Mouse (Mus musculus) intestine, embryonic 16.5 days (tissue): Measurements from ENCODE around the gene Vps54. TPM values are rescaled to one million over a fixed set of nuclear protein-coding genes. Genes with fewer than 3 reads are reported as not detected.
A peak's percentile ranks its signal among the peaks of the same experiment; 100 is the strongest.
"Not testable (repeated sequence)": the region's sequence is repeated elsewhere in the genome, so short reads cannot be mapped to it uniquely, and the experiment has no call there.

Experiments used
- ATAC-seq: fragments of 200-750 bp; cut with Nextera tagmentation; 2 replicates; pipeline ENCODE4 v1.8.0; 2017; ENCODE audit warnings: moderate TSS enrichment, moderate library complexity
- H3K27ac ChIP-seq: fragments of 300-500 bp; sonication (generic); 2 replicates; pipeline ENCODE4 v1.5.1; 2014; ENCODE audit warnings: mild to moderate bottlenecking, low read length
- H3K27me3 ChIP-seq: fragments of 300-500 bp; sonication (generic); replicated peaks from 2 replicates; pipeline ENCODE4 v1.6.1; 2014; ENCODE audit warnings: low read length, control low read depth, mixed read lengths; ENCODE audit not compliant: control insufficient read depth, insufficient read depth
- H3K36me3 ChIP-seq: fragments of 300-500 bp; sonication (generic); 2 replicates; pipeline ENCODE4 v1.6.1; 2014; ENCODE audit warnings: low read length, control low read depth; ENCODE audit not compliant: control insufficient read depth, insufficient read depth
- H3K4me1 ChIP-seq: fragments of 300-500 bp; sonication (generic); 2 replicates; pipeline ENCODE4 v1.6.1; 2014; ENCODE audit warnings: low read length, control low read depth, mixed read lengths; ENCODE audit not compliant: control insufficient read depth, insufficient read depth
- H3K4me2 ChIP-seq: fragments of 300-500 bp; sonication (generic); 2 replicates; pipeline ENCODE4 v1.6.1; 2014; ENCODE audit warnings: low read depth, low read length, control low read depth
- H3K4me3 ChIP-seq: fragments of 300-500 bp; sonication (generic); 2 replicates; pipeline ENCODE4 v1.5.1; 2014; ENCODE audit warnings: mild to moderate bottlenecking, low read length
- H3K9ac ChIP-seq: fragments of 300-500 bp; sonication (generic); 2 replicates; pipeline ENCODE4 v1.6.1; 2014; ENCODE audit warnings: low read depth, low read length
- H3K9me3 ChIP-seq: fragments of 300-500 bp; sonication (generic); 2 replicates; pipeline ENCODE4 v1.6.1; 2016; ENCODE audit warnings: low read length, control low read depth; ENCODE audit not compliant: control insufficient read depth
- WGBS: fragments of 180-500 bp; shearing (Covaris S2); extraction: QIAGEN DNeasy Blood & Tissue Kit; methylation state at CpG from one replicate; pipeline ENCODE4 v1.1.7; 2014; 5-methylcytosine and 5-hydroxymethylcytosine counted together
- polyA plus RNA-seq: library from polyadenylated mRNA; unstranded; fragments of >200 nt; fragmentation: Nextera tagmentation; extraction: Ambion mirVana; gene quantifications from 2 replicates; pipeline ENCODE4 v1.2.1, GENCODE M21; 2015

The Vps54 gene
- polyA plus RNA-seq, 1 experiment from 2014 or later = 8.6 TPM

DNA sequence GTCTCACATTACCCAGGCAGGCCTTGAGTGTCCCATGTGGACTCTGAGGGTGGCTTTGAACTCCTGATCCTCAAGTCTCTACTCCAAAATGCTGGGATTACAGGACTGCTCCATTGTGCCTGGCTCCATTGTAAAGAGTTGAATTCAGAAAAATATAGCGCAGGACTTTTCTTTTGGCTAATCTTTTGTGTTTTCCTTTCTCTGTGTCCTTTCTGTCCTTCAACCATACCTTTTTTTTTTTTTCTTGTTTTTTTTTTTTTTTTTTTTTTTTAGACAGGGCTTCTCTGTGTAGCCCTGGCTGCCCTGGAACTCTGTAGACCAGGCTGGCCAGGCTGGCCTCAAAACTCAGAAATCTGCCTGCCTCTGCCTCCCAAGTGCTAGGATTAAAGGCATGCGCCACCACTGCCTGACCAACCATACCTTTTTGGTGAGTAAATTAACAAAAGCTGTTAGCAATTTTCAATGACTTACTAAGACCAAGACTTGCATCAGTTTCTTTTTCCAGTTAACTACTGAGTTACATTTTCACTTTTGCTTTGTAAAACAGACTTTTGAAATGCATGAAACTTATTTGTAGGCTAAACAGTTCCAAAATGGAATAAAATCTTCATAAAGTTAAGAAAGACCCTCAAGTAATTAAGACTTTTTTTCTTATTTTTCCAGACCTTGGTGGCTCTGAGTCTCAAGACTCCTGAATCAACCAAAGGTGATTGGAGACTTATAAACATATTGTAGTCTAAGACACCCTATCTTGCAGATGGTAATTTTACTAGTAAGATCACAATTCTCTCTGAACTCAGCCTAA lies 1.4 kb upstream of the Vps54 start:
- no peak overlapping the region for H3K4me3 ChIP-seq
- peak overlapping the region; percentile 99; the same call in 1 of the 2 replicates for H3K9ac ChIP-seq
- no peak for ATAC-seq
- 100% methylated on average over 2 of the region's 2 CpGs for WGBS
- H3K4me2 ChIP-seq = peak overlapping the region; percentile 69; the same call in 1 of the 2 replicates
- H3K27ac ChIP-seq = peak overlapping the region; percentile 95; the same call in 1 of the 2 replicates
- H3K36me3 ChIP-seq = no peaks in the 10 kb centered on the region
- no peaks in the 10 kb centered on the region for H3K9me3 ChIP-seq
- no peaks in the 10 kb centered on the region for H3K27me3 ChIP-seq
- peaks cover 6% of the 10 kb centered on the region for H3K4me1 ChIP-seq

DNA sequence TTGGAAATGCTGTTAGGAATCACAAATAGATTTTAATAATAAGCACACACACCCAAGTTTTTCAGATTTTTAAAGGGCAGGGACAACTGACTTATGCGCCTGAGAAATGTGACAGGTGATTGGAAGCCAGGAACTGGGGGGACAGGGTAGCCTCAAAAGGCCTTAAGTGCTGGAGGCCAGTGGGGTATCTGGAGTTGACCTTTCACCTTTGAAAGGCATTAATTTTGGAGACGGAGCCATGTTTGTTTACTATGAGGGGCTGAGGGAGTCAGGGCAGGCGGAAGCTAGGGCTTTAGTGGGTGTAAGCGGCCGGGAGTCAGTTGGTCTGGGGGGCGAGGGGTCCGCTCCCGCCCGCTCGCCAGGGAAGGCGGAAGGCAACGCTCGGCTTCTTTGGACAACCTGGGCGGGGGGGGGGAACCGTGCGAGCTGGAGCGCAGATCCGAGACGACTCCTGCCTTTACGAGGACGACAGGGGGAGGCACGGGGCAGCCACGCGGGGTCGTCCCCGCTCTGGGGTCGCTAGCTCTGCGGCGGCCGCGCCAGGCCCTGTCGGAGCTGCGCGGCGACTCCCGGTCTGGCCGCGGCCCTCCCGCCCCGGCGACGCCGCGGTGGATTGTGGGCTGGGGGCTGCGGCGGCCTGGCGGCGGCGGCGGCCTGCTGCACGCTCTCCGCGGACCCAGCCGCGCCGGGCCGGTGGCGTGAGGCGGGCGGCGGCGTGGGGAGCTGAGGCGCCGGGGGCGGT lies 631 bp upstream of the Vps54 start:
- Histone ChIP-seq H3K27ac (peak overlapping the region; percentile 95), H3K27me3 (no peaks in the 10 kb centered on the region), H3K9ac (peak overlapping the region; percentile 99), H3K4me3 (peak overlapping the region; percentile 89), H3K4me2 (peak overlapping the region; percentile 69), H3K9me3 (no peaks in the 10 kb centered on the region), H3K36me3 (no peaks in the 10 kb centered on the region), H3K4me1 (peaks cover 6% of the 10 kb centered on the region)
- peak; percentile 84 for ATAC-seq
- WGBS = 1% methylated on average over 42 of the region's 65 CpGs

DNA sequence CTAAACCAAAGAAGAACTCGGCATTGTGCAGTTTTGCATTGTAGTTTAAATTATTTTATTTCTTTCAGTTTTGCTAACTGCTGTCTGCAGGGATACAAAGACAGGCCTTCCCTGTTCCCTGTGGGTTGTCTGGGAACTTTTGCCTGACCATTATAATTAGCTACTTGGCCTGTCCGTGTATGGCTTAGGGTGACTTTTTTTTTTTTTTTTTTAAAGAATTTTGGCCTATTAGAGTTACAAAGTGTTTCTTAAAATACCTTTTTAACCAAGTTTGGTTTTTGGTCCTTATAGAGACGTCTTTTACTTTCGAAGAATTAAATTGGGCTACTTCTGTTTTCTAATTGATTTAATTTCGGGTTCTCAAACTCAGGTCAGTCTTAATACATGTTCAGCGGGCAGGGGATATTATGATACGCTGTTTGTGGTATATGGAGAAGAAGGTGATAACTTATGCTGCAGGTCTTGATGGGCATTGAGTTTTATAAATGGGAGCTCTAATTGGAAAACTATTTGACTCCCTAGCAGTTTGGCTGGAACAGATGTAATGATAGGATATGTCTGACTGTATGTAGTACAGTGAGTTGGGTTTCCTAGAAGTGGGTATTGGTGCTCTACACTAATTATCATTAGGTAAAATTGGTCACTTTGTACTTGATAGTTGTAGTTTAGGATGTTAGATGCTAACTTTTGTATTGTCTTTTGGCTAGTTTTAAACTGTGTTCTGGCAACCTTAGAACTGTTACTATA lies 855 bp downstream of the Vps54 start:
- H3K4me2 ChIP-seq = peak overlapping the region; percentile 69
- H3K9ac ChIP-seq = peak overlapping the region; percentile 99
- H3K4me3 ChIP-seq = peak overlapping the region; percentile 89
- no peaks in the 10 kb centered on the region for H3K27me3 ChIP-seq
- no peaks in the 10 kb centered on the region for H3K9me3 ChIP-seq
- ATAC-seq = no peak
- H3K36me3 ChIP-seq = no peaks in the 10 kb centered on the region
- peak overlapping the region; percentile 95 for H3K27ac ChIP-seq
- 24% methylated on average over 7 of the region's 7 CpGs for WGBS
- H3K4me1 ChIP-seq = peaks cover 6% of the 10 kb centered on the region

DNA sequence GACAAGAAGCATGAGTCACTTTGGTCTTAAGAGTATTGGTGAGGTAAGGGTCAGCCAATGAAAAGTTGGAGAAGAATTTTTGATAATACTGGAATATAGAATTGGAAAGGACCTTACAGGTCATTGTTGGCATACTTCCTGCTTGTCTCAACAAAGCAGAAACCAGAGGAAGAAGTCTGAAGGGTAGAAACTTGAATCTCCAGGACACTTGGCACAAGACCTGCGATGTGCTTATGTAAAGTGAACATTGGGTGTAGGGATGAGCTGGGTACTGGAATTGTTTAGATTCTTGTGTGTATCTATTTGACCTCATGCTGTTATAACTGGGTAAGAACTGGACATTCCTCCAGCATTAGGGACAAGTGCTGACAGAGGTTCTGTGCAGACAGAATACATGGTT lies 2.3 kb downstream of the Vps54 start:
- Histone ChIP-seq H3K27me3 (no peaks in the 10 kb centered on the region), H3K36me3 (no peaks in the 10 kb centered on the region), H3K9me3 (no peaks in the 10 kb centered on the region), H3K9ac (no peak overlapping the region), H3K4me1 (peaks cover 4% of the 10 kb centered on the region), H3K4me3 (no peak overlapping the region), H3K27ac (no peak overlapping the region), H3K4me2 (peak overlapping the region; percentile 14)
- WGBS = 58% methylated on average over 1 of the region's 1 CpGs
- ATAC-seq = no peak

DNA sequence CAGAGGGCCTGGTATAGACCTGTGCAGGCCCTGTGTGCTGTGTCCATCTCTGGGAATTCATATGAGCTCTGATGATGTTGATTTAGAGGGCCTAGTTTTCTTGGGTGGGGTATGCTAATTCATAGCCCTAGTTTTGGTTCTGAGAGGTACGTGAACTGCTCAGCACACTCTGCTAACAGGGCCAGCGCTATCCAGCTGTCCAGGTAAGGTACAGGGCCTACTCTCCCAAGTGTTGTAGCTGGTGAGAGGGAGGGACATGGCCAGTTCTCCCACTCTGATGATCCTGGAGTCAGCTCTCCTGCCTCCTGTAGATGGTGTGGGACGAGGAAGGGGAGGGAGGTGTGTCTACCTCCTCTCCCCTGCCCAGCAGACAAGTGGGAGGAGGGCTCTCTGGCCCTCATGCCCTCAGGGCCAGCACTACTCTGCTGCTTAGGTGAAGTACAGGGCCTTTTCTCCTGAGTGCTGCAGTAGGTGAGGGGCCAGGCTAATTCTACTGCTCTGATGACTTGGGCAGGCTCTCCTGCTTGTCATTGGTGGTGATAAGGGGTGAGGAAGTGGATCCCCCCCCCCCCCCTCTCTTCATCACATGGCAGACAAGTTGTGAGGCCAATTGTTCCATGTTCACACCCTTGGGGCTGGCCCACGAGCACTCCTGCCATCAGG lies 8.3 kb downstream of the Vps54 start:
- WGBS = 71% methylated on average over 4 of the region's 4 CpGs
- ATAC-seq = peak; percentile 67

DNA sequence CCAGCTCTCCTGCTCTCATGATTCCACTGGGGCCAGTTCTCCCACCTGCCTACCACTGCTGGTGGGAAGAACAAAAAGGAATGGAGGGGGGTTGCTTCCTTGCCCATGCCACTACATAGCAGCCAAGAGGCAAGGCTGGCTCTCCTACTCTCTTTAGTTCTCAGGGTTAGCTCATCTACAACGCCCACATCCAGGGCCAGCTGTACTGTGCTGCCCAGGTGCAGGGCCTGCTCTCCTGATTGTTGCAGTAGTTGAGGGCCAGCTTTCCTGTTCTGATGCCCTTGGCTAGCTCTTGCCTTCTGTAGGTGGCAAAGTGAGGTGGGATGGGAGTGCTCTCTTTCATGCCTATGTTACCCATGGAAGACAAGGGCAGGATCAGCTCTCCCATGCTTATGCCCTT lies 8.9 kb downstream of the Vps54 start:
- no peak for ATAC-seq
- H3K9ac ChIP-seq = no peak overlapping the region
- no peak overlapping the region for H3K27ac ChIP-seq
- 91% methylated on average over 1 of the region's 1 CpGs for WGBS
- H3K36me3 ChIP-seq = no peaks in the 10 kb centered on the region
- H3K27me3 ChIP-seq = no peaks in the 10 kb centered on the region
- H3K4me1 ChIP-seq = peaks cover 4% of the 10 kb centered on the region; the same call in 1 of the 2 replicates
- H3K4me3 ChIP-seq = no peak overlapping the region
- no peaks in the 10 kb centered on the region for H3K9me3 ChIP-seq
- H3K4me2 ChIP-seq = no peak overlapping the region

More for the DNA sequence above, 8.3 kb downstream of the Vps54 start:
- no peak overlapping the region for H3K4me2 ChIP-seq
- H3K9me3 ChIP-seq = no peaks in the 10 kb centered on the region
- no peak overlapping the region for H3K9ac ChIP-seq
- H3K27me3 ChIP-seq = no peaks in the 10 kb centered on the region
- H3K27ac ChIP-seq = no peak overlapping the region
- H3K4me3 ChIP-seq = no peak overlapping the region
- no peaks in the 10 kb centered on the region for H3K36me3 ChIP-seq
- H3K4me1 ChIP-seq = peaks cover 4% of the 10 kb centered on the region; the same call in 1 of the 2 replicates

DNA sequence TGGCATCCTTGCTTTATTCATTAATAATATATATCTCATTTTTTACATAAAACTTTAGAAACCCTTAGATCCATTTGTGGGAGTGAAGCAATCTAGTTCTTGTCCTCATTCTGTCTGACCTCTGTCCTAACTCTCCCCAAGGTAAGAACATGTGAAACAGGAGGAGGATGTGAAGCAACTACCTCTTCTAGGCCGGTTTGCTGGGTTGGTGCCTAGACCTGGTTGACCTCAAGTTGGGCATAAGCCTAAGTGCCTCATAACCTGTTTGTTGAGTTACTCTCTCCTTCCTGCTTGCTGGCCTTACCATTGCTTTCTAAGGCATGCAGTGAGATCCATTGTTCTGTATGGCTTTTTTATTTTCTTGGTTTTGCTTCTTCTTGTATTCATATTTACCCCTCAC lies 11.3 kb downstream of the Vps54 start:
- Histone ChIP-seq H3K36me3 (no peaks in the 10 kb centered on the region), H3K27me3 (no peaks in the 10 kb centered on the region), H3K4me2 (no peak overlapping the region), H3K9ac (no peak overlapping the region), H3K4me1 (peaks cover 4% of the 10 kb centered on the region; the same call in 1 of the 2 replicates), H3K27ac (no peak overlapping the region), H3K9me3 (no peaks in the 10 kb centered on the region), H3K4me3 (no peak overlapping the region)
- no peak for ATAC-seq
- 78% methylated on average over 1 of the region's 1 CpGs for WGBS

DNA sequence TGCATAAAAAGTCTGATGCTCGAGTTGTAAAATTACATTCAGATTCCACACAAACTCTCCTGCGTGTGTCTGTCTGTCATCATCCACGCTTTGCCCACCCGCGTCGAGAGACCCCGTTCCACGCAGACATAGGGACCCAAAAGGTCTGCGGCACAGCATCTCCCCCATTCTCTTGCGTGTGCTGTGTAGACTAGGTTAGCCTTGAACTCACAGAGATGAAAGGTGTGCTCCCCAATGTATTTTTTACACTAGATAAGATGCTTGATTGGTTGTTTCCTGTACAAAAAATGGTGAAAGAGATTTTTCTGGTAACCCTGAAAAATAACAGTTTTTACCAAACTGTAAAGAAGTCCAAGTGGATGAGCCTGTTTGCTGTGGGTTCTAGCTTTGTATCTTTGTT lies 19.5 kb downstream of the Vps54 start:
- H3K9ac ChIP-seq, H3K27ac ChIP-seq, H3K4me3 ChIP-seq, ATAC-seq, H3K27me3 ChIP-seq, H3K4me1 ChIP-seq, H3K9me3 ChIP-seq, H3K4me2 ChIP-seq, H3K36me3 ChIP-seq: not testable (repeated sequence)
- WGBS = 98% methylated on average over 10 of the region's 10 CpGs
